Mouse (Mus musculus) CH12.LX (cell line): Measurements from ENCODE around the gene Kcnj11. TPM values are rescaled to one million over a fixed set of nuclear protein-coding genes. Genes with fewer than 3 reads are reported as not detected.

Experiments used
- DNase-seq: peaks from one replicate; pipeline ENCODE4 v3.0.0-alpha.2; 2013; ENCODE audit errors: extremely low read depth
- H3K27ac ChIP-seq: 2 replicates; pipeline ENCODE4 v1.5.1; 2012; ENCODE audit warnings: low read depth, mild to moderate bottlenecking, control low read depth, moderate library complexity; ENCODE audit not compliant: insufficient read depth
- H3K27me3 ChIP-seq: replicated peaks from 2 replicates; pipeline ENCODE3; 2012; ENCODE audit warnings: inconsistent platforms
- H3K36me3 ChIP-seq, 2 experiments: replicated peaks in 1 of 2; 2 replicates each; pipeline versions ENCODE3 to v1.6.1; 2012; ENCODE audit warnings: inconsistent platforms in 1 of 2, low read length in 1 of 2, mild to moderate bottlenecking in 1 of 2, mixed read lengths in 1 of 2, moderate library complexity in 1 of 2; ENCODE audit not compliant: control insufficient read depth in 1 of 2, insufficient read depth in 1 of 2
- H3K4me1 ChIP-seq, 2 experiments: 2 replicates each; pipeline ENCODE4 v1.6.1; 2012; ENCODE audit warnings: inconsistent platforms in 1 of 2, moderate library complexity in 1 of 2; ENCODE audit not compliant: insufficient read depth in 2 of 2, control insufficient read depth in 1 of 2
- H3K4me2 ChIP-seq: 2 replicates; pipeline ENCODE4 v1.6.1; 2012; ENCODE audit warnings: low read depth, mild to moderate bottlenecking, control low read depth; ENCODE audit not compliant: poor library complexity, insufficient read depth, severe bottlenecking
- H3K4me3 ChIP-seq, 3 experiments: fragments of 150-350 bp in 1 of 3; sonication (generic) in 1 of 3; replicated peaks in 1 of 3; 2 replicates each; pipeline versions ENCODE3 to v1.5.1; 2011 to 2012; ENCODE audit warnings: low read depth in 2 of 3, low read length in 2 of 3, mild to moderate bottlenecking in 2 of 3, moderate library complexity in 2 of 3, control low read depth in 1 of 3, improper control_type of control experiment in 1 of 3, inconsistent platforms in 1 of 3, mixed read lengths in 1 of 3; ENCODE audit not compliant: poor library complexity in 1 of 3
- H3K79me2 ChIP-seq: replicated peaks from 2 replicates; pipeline ENCODE4 v1.6.1; 2012; ENCODE audit warnings: mild to moderate bottlenecking, moderate library complexity; ENCODE audit not compliant: control insufficient read depth, poor library complexity, insufficient read depth, severe bottlenecking; ENCODE audit errors: extremely low read depth
- H3K9ac ChIP-seq: 2 replicates; pipeline ENCODE4 v1.6.1; 2012; ENCODE audit warnings: low read depth, mild to moderate bottlenecking, control low read depth, moderate library complexity; ENCODE audit not compliant: insufficient read depth
- H3K9me3 ChIP-seq: replicated peaks from 2 replicates; pipeline ENCODE3; 2012; ENCODE audit warnings: low read length, inconsistent platforms, mixed read lengths
- BHLHE40 ChIP-seq: IDR thresholded peaks from 2 replicates; pipeline ENCODE4 v1.6.1; 2011; ENCODE audit warnings: mild to moderate bottlenecking, low read depth, low read length, improper control_type of control experiment
- CHD1 ChIP-seq: IDR thresholded peaks from 2 replicates; pipeline ENCODE4 v1.6.1; 2012; ENCODE audit warnings: low read depth, low read length, improper control_type of control experiment, inconsistent platforms
- CHD2 ChIP-seq: IDR thresholded peaks from 2 replicates; pipeline ENCODE4 v1.6.1; 2011; ENCODE audit warnings: low read length, improper control_type of control experiment
- CTCF ChIP-seq, 2 experiments: IDR thresholded peaks in 1 of 2; conservative IDR thresholded peaks in 1 of 2; 2 replicates each; pipeline ENCODE4 v1.5.1; 2011 to 2012; ENCODE audit warnings: low read depth in 2 of 2, low read length in 2 of 2, improper control_type of control experiment in 1 of 2, inconsistent platforms in 1 of 2, mild to moderate bottlenecking in 1 of 2, moderate library complexity in 1 of 2
- E2F4 ChIP-seq: IDR thresholded peaks from 2 replicates; pipeline ENCODE4 v1.6.1; 2011; ENCODE audit warnings: low read depth, low read length, improper control_type of control experiment; ENCODE audit not compliant: insufficient replicate concordance
- GABPA ChIP-seq: IDR thresholded peaks from 2 replicates; pipeline ENCODE4 v1.6.1; 2012; ENCODE audit warnings: low read depth, low read length, improper control_type of control experiment, inconsistent platforms; ENCODE audit not compliant: insufficient replicate concordance
- MAZ ChIP-seq: IDR thresholded peaks from 2 replicates; pipeline ENCODE4 v1.6.1; 2012; ENCODE audit warnings: low read depth, mild to moderate bottlenecking, inconsistent platforms, low read length, improper control_type of control experiment, moderate library complexity
- MEF2A ChIP-seq: IDR thresholded peaks from 2 replicates; pipeline ENCODE4 v1.6.1; 2014; ENCODE audit warnings: low read depth, mild to moderate bottlenecking, inconsistent platforms, low read length, improper control_type of control experiment, borderline replicate concordance
- MYC ChIP-seq: IDR thresholded peaks from 2 replicates; pipeline ENCODE4 v1.6.1; 2011; ENCODE audit warnings: low read depth, mild to moderate bottlenecking, improper control_type of control experiment, low read length
- NELFE ChIP-seq: IDR thresholded peaks from 2 replicates; pipeline ENCODE4 v1.6.1; 2011; ENCODE audit warnings: low read depth, low read length, improper control_type of control experiment
- NRF1 ChIP-seq: IDR thresholded peaks from 2 replicates; pipeline ENCODE4 v1.6.1; 2014; ENCODE audit warnings: low read depth, mild to moderate bottlenecking, inconsistent platforms, low read length, improper control_type of control experiment, moderate library complexity
- PAX5 ChIP-seq: IDR thresholded peaks from 2 replicates; pipeline ENCODE4 v1.6.1; 2012; ENCODE audit warnings: low read length, inconsistent platforms, mixed read lengths
- RAD21 ChIP-seq: IDR thresholded peaks from 2 replicates; pipeline ENCODE4 v1.6.1; 2011; ENCODE audit warnings: low read depth, mild to moderate bottlenecking, low read length, improper control_type of control experiment, moderate library complexity
- RCOR1 ChIP-seq: conservative IDR thresholded peaks from 2 replicates; pipeline ENCODE4 v1.6.1; 2012; ENCODE audit warnings: low read depth, mild to moderate bottlenecking, inconsistent platforms, low read length, improper control_type of control experiment
- SIN3A ChIP-seq: IDR thresholded peaks from 2 replicates; pipeline ENCODE4 v1.6.1; 2012; ENCODE audit warnings: low read length, improper control_type of control experiment, inconsistent platforms
- SMC3 ChIP-seq: IDR thresholded peaks from 2 replicates; pipeline ENCODE4 v1.6.1; 2011; ENCODE audit warnings: low read depth, low read length, improper control_type of control experiment
- TCF12 ChIP-seq: IDR thresholded peaks from 2 replicates; pipeline ENCODE4 v1.6.1; 2014; ENCODE audit warnings: low read depth, mild to moderate bottlenecking, inconsistent platforms, low read length, improper control_type of control experiment
- UBTF ChIP-seq: IDR thresholded peaks from 2 replicates; pipeline ENCODE4 v1.6.1; 2012; ENCODE audit warnings: low read depth, mild to moderate bottlenecking, inconsistent platforms, low read length, improper control_type of control experiment, moderate library complexity
- USF1 ChIP-seq: IDR thresholded peaks from 2 replicates; pipeline ENCODE4 v1.6.1; 2014; ENCODE audit warnings: low read depth, mild to moderate bottlenecking, inconsistent platforms, low read length, improper control_type of control experiment
- ZKSCAN1 ChIP-seq: IDR thresholded peaks from 2 replicates; pipeline ENCODE4 v1.6.1; 2012; ENCODE audit warnings: low read depth, inconsistent platforms, low read length, improper control_type of control experiment, borderline replicate concordance
- dilution Hi-C: fragments of 300-500 bp; cut with MboI; formaldehyde crosslinking; loops from 2 replicates; pipeline ENCODE4 v1.14.3; 2020; ENCODE audit warnings: low sequenced_read_pairs; ENCODE audit not compliant: extremely low pct_unique_long_range_greater_than_20kb, extremely low pct_ligation_motif_present
- in situ Hi-C: fragments of 300-500 bp; cut with MboI; formaldehyde crosslinking; loops from 3 replicates; pipeline ENCODE4 v1.14.3; 2019; ENCODE audit warnings: low sequenced_read_pairs, low pct_ligation_motif_present, low pct_unique_long_range_greater_than_20kb, mixed read lengths
- polyA plus RNA-seq: library from polyadenylated mRNA; unstranded; fragments of >175 nt; gene quantifications from 2 replicates; pipeline ENCODE4 v1.2.1, GENCODE M21; 2012; ENCODE audit warnings: low read depth; ENCODE audit not compliant: insufficient read length
- total RNA-seq, 2 experiments: library from RNA; depleted of rRNA; stranded (reverse); fragments of 300-350 nt in 1 of 2; fragments of >200 nt in 1 of 2; gene quantifications; 2 replicates each; pipeline ENCODE4 v1.2.3; 2012 to 2014

Gene Kcnj11
- not detected in 2 replicates for total RNA-seq (2012; rRNA removed)
- not detected in 2 replicates for total RNA-seq (2014; rRNA removed)
- not detected in 2 replicates for polyA plus RNA-seq

DNA sequence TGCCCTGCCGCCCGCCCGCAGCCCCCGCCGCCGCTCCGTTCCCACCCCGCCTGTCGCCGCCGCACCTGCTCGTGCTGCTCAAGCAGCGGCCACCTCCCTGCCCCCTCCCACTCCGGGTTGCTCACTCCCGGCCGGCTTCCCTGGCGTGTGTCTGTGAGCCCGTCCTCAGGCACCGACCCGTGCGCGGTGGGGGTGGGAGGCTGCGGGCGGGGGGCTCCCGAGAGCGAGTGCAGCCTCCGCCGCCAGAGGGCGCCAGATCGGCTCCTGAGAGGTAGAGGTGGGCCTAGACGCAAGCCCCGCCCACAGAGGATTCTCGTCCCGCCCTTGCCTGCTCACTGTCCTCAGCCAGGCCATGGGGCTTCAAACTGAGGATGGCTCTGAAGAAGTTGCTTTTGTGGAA is at the start of gene Kcnj11:
Gene Kcnj11, minus strand, starts transcription at position 202 of the 400 bp plus-strand sequence.
- Histone ChIP-seq H3K36me3 (no peaks in the 10 kb centered on the region), H3K4me2 (peak within 1 kb of the TSS; percentile 79), H3K27ac (no peak within 1 kb of the TSS), H3K79me2 (no peaks in the 10 kb centered on the region), H3K4me1 (no peaks in the 10 kb centered on the region), H3K9me3 (no peaks in the 10 kb centered on the region), H3K9ac (no peak within 1 kb of the TSS), H3K27me3 (peaks cover 86% of the 10 kb centered on the region), H3K4me3 (peak within 1 kb of the TSS in 1 of 3 experiments; percentile 41)
- dilution Hi-C loops, result no loop called here
- DNase-seq, result peak; percentile 52
- in situ Hi-C loops, result no loop called here
- TF ChIP-seq CTCF (conservative IDR thresholded peaks at IDR 0.05 in 1 of 2, IDR thresholded peaks at IDR 0.05 in 1 of 2; ENCODE audit: low read depth in 2 of 2, low read length in 2 of 2), result peak in 1 of 2 experiments; percentile 57; a peak in 2 of 4 replicates
- peak; percentile 48 for TF ChIP-seq SMC3
- TF ChIP-seq NELFE, result no peak

DNA sequence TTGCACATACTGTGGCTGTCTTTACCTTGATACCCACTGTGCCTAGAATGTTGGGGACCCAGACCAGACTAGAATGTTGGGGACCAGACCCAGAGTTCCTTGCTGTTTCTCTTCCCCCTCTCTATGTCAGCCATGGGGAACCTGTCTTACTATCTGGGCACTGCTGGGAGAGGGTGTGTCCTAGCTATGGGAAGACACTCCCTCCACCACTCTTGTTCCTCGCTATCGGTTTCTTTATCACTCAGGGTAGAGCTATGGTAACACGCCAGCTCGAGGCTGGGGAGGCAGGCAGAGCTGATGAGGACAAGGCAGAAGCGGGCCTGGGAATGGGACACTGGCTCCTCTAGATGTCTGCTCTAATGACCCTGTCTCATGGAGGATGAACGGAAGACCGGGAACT is 46.9 kb upstream of the Kcnj11 start:
- H3K4me3 ChIP-seq, result no peak overlapping the region
- peaks cover 5% of the 10 kb centered on the region for H3K9me3 ChIP-seq
- no peaks in the 10 kb centered on the region for H3K4me1 ChIP-seq
- H3K4me2 ChIP-seq, result no peak overlapping the region
- in situ Hi-C loops, result no loop called here
- TF ChIP-seq UBTF, result no peak
- no peak for TF ChIP-seq MYC
- TF ChIP-seq PAX5, result no peak
- TF ChIP-seq RCOR1, result no peak
- TF ChIP-seq TCF12, result no peak
- no peak for TF ChIP-seq RAD21
- TF ChIP-seq MEF2A, result no peak
- TF ChIP-seq SMC3, result no peak
- no peak for TF ChIP-seq E2F4
- TF ChIP-seq SIN3A, result no peak
- TF ChIP-seq BHLHE40, result no peak
- TF ChIP-seq GABPA, result no peak
- no peak for TF ChIP-seq CHD2
- no peak for TF ChIP-seq CHD1
- TF ChIP-seq USF1, result no peak
- TF ChIP-seq ZKSCAN1, result no peak
- no peak for TF ChIP-seq MAZ
- no peak for TF ChIP-seq NRF1
- dilution Hi-C loops, result no loop called here
- H3K79me2 ChIP-seq, result no peaks in the 10 kb centered on the region
- peaks cover 84% of the 10 kb centered on the region for H3K27me3 ChIP-seq
- no peak overlapping the region for H3K9ac ChIP-seq
- H3K36me3 ChIP-seq, result no peaks in the 10 kb centered on the region
- DNase-seq, result no peak
- H3K27ac ChIP-seq, result no peak overlapping the region
